Mouse (Mus musculus): ENCODE data around the gene Rfx4.

GRCm38 (mm10) chr10:84835596-84835995, 79.7 kb downstream of the Rfx4 start:
- TF ChIP-seq CTCF (IDR thresholded peaks at IDR 0.05; ENCODE audit: low read depth) (no peak), EP300 (optimal IDR thresholded peaks at IDR 0.05) (no peak)
